Mouse (Mus musculus): ENCODE measurements around the gene Htatsf1.
A peak's percentile ranks its signal among the peaks of the same experiment; 100 is the strongest.

The Htatsf1 gene

GRCm38 (mm10) chrX:57053174-57053992 is at the start of gene Htatsf1:
Gene Htatsf1 (plus strand): TSS chrX:57053583.
- peak; percentile 88 for DNase-seq (ENCODE audit: low read depth)

- no peak for DNase-seq (ENCODE audit: low read depth)
Measured at GRCm38 (mm10) chrX:57012891-57013290, 40.5 kb upstream of the Htatsf1 start.

GRCm38 (mm10) chrX:57042774-57043173 is 10.6 kb upstream of the Htatsf1 start, which contains the start of gene Brs3:
Gene Brs3 (plus strand): TSS chrX:57043074.
- no peak for DNase-seq (ENCODE audit: low read depth)

- DNase-seq (ENCODE audit: low read depth): no peak
Measured at GRCm38 (mm10) chrX:57043869-57044268, 9.5 kb upstream of the Htatsf1 start.

- DNase-seq (ENCODE audit: low read depth): no peak
Measured at GRCm38 (mm10) chrX:57052848-57053173, 572 bp upstream of the Htatsf1 start.

- DNase-seq (ENCODE audit: low read depth): no peak
Measured at GRCm38 (mm10) chrX:57053993-57054385, 606 bp downstream of the Htatsf1 start.

GRCm38 (mm10) chrX:57081496-57081895 is 28.1 kb downstream of the Htatsf1 start:
- no peak for DNase-seq (ENCODE audit: low read depth)

- DNase-seq (ENCODE audit: low read depth): no peak
Measured at GRCm38 (mm10) chrX:57087806-57088205, 34.4 kb downstream of the Htatsf1 start, which contains the start of gene Vgll1. Gene Vgll1 (plus strand): TSS chrX:57088106.

- DNase-seq (ENCODE audit: low read depth): no peak
Measured at GRCm38 (mm10) chrX:57103415-57103814, 50.0 kb downstream of the Htatsf1 start.

- DNase-seq (ENCODE audit: low read depth): peak; percentile 1
Measured at GRCm38 (mm10) chrX:57106956-57107355, 53.6 kb downstream of the Htatsf1 start.

Data from induced T-regulatory cell, adult 2 months (primary cell).